Mouse (Mus musculus) thymus, postnatal 4 days (tissue): ENCODE results near the gene Rimbp3.
"Not testable (repeated sequence)": the region's sequence is repeated elsewhere in the genome, so short reads cannot be mapped to it uniquely, and the experiment has no call there.

ENCODE experiments used
- DNase-seq: peaks from one replicate; pipeline ENCODE4 v3.0.0; 2021

The Rimbp3 gene

GRCm38 (mm10) chr16:17208389-17209361 lies at the start of gene Rimbp3:
TSS of gene Rimbp3 (plus strand) at chr16:17208603.
- DNase-seq, result peak; percentile 91

GRCm38 (mm10) chr16:17165478-17165877 lies 42.9 kb upstream of the Rimbp3 start:
- not testable (repeated sequence) for DNase-seq

DNA sequence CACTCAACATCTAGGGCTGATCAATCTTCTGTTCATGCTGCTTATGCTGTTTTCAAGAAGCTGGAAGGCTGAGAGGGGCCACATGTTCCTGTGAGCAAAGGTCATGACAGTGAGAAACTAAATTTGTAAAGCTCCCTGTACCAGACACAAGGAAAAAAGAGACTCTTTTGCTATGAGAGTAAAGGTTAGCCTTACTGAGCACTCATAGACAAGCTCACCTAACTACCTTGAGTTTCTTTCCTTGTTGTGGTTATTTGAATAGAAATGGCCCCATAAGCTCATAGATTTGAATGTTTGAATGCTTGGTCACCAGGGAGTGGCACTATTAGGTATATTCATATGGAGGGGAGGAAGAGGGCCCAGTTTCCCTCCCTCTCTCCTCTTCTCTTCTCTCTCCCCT lies 41.2 kb upstream of the Rimbp3 start:
- DNase-seq, result no peak

DNA sequence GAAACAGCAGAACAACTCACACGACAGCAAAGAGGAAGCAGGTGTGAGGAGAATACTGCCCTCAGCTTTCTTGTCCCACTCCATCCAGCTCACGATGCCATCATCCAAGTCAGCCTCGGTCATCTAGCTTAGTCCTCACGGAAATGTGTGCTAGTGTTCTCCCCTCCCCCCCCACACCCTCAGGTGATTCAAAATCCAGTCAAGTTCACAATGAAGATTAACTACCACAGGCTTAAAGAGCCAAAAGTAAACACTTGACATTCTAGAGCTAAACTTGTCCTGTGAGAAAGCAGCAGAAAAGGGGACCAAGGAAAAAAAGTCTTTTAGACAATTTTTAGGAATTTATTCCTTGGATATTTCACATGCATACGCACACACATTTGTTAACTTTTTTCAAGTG lies 40.4 kb upstream of the Rimbp3 start:
- DNase-seq, result no peak

- DNase-seq, result no peak
Observed at GRCm38 (mm10) chr16:17175765-17176164, 32.6 kb upstream of the Rimbp3 start.

DNA sequence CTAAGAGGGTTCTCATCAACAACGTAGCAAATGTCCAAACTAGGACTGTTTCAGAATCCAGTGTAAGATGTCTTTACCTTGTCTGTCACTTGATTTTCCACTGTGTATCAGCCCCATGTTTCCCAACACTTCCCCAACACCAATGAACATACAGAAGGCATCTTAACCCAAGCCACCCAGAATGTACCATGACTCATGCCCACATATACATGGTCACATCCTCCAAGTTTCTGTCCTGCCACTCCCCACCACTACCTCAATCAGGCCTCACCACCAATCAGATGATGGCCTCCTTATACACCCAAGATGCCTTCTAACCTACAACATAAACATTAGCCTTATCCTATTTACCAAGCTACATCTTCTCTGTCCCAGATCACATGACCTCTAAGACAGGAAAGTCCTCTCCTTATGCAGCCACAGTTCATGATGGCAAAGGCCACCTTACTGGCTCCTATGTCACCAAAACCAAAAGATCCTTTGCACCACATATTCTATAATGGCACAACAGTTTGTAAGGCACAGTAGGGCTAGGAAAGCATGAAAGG lies 30.7 kb upstream of the Rimbp3 start:
- DNase-seq, result no peak

GRCm38 (mm10) chr16:17179706-17180105 lies 28.7 kb upstream of the Rimbp3 start:
- DNase-seq, result no peak

DNA sequence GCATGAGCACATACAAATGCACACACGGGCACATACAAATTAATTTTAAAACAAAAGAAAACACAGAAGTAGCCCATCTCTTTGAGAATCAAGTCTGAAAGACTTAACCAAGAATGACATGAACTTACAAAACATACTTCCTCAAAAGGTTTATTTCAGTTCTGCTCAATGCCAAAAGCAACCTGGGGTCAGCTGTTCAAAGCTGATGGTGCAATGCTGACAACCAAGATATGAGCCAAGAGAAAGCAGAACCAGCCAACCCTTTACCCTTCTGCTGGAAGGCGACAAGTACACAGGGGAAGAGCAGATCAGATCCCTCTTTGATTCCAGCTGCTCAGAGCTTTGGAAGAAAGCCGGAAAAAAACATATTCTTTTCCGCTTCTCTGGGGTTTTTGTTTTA lies 27.0 kb upstream of the Rimbp3 start:
- DNase-seq, result no peak

DNA sequence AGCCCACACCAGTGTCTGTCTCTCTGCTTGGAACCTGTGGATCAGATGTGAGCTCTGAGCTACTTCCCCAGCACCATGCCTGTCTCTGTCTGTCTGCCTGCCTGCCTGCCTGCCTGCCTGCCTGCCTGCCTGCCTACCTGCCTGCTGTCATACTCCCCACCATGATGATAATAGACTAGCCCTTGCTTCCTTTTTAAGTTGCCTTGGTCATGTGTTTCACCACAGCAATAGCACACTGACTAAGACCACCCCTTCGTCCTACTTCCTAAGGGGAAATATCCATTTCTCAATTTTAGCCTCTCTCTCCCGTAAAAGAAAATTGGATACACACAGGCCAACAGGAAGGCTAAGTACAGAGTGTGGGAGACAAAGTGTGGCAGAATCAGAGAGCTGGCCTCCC lies 26.3 kb upstream of the Rimbp3 start:
- DNase-seq, result no peak

DNA sequence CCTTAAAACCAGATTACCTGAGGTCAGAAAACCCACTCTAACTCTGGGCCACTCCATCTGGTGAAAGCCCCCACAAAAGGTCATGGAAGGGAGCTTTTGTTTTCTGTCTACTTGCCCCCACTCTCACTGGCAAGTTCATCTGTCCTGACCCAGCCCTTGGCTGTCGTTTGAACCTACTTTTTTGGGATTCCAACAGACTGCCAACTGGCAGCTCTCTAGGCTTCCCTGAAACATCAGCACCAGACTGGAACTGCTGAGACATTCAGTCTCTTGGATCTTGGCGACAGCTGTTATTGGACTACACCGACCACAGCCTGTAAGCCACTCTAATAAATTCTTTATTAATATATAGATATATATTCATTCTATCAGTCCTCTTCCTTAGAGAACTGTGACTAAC lies 25.4 kb upstream of the Rimbp3 start:
- DNase-seq, result no peak

GRCm38 (mm10) chr16:17185475-17185874 lies 22.9 kb upstream of the Rimbp3 start:
- DNase-seq, result no peak

- DNase-seq, result no peak
Observed at GRCm38 (mm10) chr16:17193823-17194222, 14.6 kb upstream of the Rimbp3 start.

DNA sequence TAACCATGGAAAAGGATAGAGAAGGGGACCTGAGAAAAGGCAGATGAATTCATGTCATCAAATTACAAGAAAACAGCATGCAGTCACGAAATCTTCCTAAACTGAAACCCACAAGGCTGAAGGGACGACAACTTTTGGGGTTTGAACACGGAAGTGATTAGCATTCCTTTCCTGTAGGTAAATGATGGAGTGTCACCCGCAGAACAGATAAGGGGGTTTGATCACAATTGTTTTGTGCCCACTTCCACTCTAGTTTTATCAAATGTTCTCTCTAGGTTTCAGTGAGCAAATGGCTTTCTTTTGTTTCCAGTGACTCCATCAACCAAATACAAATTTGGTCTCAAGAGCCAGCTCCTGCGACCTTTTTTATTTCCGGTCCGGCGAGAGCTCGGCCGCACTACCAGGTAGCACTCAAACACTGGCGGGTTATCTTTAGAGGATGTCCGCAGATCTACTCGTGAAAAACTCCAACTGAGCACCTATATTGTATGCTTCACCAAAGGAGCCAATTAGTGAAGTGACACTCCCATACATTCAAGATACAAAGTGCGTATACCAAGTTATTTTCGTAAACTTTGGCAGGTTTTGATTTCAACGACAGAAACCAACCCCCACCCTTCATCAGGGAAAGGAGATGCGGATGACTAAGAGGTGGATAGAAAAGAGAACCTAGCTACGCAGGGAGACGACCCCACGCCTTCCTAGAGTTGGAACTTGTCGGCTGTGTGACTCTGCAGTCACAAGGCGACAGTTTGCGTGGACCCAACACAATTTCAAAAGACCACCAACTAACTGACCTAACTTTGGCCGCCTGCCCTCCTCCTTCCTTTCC lies 8.1 kb upstream of the Rimbp3 start:
- no peak for DNase-seq

GRCm38 (mm10) chr16:17200953-17201707 lies 7.3 kb upstream of the Rimbp3 start:
- DNase-seq, result peak; percentile 89

DNA sequence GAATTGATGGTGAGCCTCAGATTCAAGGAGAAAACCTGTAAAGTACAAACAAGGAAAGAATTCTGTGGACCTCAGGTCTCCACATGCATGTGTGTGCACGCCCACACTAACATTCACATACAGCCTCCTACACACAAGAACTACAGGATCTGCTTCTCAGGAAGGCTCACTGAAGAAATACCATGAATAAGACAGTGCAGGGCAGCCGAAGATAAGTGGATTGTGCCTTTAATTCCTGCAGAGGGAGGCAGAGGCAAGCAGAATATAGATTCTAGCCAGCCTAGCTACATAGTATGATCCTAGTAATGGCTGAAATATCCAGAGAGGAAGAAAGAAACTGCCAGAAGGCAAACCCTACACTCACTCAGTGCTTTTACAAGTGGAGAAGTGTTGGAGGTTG lies 6.4 kb upstream of the Rimbp3 start:
- no peak for DNase-seq

DNA sequence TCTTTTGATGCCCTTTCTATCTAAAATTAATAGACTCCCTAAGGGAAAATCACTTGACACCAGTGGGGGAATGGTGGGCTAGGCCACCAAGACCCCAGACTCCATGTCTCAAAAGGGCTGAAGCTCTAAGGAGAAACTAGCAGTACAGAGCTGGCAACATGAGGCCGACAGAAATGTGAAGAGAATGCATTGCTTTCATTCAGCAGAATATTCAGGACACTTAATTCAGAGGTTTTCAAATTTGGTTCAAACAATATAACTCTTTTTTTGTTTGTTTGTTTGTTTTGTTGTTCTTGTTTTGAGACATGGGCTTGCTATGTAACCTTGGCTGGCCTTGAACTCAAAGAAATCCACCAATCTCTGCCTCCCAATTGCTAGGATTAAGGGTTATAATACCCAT lies 5.9 kb upstream of the Rimbp3 start, which contains the start of gene Ube2l3:
TSS of gene Ube2l3 (minus strand) at position 101 of the 400 bp plus-strand sequence.
- no peak for DNase-seq

GRCm38 (mm10) chr16:17204990-17205389 lies 3.4 kb upstream of the Rimbp3 start:
- DNase-seq, result peak; percentile 53

DNA sequence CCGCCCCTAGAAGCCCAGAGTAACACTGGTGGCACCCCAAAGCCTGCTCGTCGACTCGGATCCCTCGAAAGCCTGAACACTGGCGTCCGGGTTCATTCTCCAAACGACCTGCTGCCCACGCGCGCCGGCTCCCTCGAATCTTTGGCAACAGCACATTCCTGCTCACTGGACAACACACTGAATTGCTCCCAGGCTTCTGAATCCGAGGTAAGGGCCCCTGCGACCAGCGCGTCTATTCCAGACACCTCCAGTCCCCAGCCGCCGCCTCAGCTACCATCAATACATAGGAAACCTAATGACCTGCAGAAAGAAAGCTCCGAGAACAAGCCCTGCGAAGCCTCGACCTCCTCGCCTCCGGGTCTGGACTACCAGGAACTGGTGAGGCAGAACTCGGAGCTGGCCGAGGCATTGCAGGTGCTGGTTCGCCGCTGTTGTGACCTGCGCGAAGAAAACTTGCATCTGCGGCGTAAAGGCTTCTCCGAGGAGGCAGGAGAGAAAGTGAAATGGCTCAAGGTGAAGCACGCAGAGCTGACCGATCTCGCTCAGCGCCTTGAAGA lies 1.1 kb downstream of the Rimbp3 start:
- peak; percentile 62 for DNase-seq

GRCm38 (mm10) chr16:17209981-17210838 lies 1.8 kb downstream of the Rimbp3 start:
- DNase-seq, result peak; percentile 97

DNA sequence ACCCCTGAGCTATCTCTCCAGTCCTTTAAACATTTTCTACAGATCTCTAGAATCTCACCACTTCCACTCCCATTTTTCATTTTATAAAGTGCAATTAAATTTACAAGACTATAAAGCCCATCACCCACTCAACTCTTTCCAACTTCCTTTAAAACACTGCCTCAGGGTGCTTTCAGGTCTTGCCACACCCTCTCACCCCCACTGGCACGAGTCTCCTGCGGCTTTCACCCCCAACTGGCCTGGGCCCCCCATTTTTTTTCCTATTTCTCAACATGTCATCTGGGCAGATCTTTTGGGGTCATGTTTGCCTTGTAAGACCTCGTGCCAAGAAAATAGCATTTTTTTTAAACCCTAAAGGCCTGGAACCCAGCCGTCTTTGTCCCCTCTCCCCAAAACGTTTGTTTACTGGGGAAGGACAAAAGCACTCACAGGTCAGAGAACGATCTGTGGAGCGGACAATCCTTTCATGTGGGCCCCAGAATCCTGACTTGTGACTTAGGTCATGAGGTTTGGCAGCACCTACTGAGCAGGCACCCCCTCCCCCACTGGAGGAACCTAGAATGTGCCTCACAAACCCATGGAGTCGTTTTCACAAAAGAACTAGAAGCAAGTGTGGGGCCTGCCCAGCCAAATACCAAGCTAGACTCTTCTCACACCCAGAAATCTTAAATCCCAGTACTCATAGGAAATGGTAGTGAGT lies 8.7 kb downstream of the Rimbp3 start:
- no peak for DNase-seq
